ENCODE assay signal across 9 mouse cellular contexts in genomic region chr6:24955131-24955945, GRCm38 (mm10). TPM values are rescaled to one million over a fixed set of nuclear protein-coding genes. Genes with fewer than 3 reads are reported as not detected.
DNase-seq lines count a peak whose midpoint lies in the region; ATAC-seq lines count a peak whose summit lies in the region.
"Had no signal": no experiment of that assay in that cellular context is flagged by ENCODE, and none has a peak within 500 bp of the region (broad histone marks: within the 10 kb centered on the region; RNA-seq: fewer than 3 reads in every experiment).

No protein-coding gene starts in this region.

- peak overlapping the region; percentile 98 for H3K4me2 ChIP-seq in lung, embryonic 15.5 days
- peak overlapping the region; percentile 98 for H3K4me2 ChIP-seq in limb, embryonic 11.5 days (ENCODE audit: low read depth, severe bottlenecking)
- H3K4me2 ChIP-seq in neural tube, embryonic 15.5 days, result peak overlapping the region; percentile 79

- no peak for DNase-seq in lung, adult 18-20 months
- DNase-seq in cerebellum, postnatal 25 days, result peak; percentile 77 to 84
- peak; percentile 68 to 69 for DNase-seq in frontal cortex, postnatal 36 days (ENCODE audit: low spot score in 2 of 2)
- peak; percentile 62 for DNase-seq in kidney, adult 18-20 months
- DNase-seq in limb, embryonic 11.5 days (ENCODE audit: low spot score), result peak; percentile 75

- peaks cover 29% of the 10 kb centered on the region for H3K27me3 ChIP-seq in lung, embryonic 15.5 days
- no peaks in the 10 kb centered on the region for H3K27me3 ChIP-seq in limb, embryonic 11.5 days (ENCODE audit: control insufficient read depth, insufficient read depth, low read length)
- peaks cover 4% of the 10 kb centered on the region; the same call in 1 of the 2 replicates for H3K27me3 ChIP-seq in neural tube, embryonic 15.5 days (replicated peaks)
- H3K27me3 ChIP-seq: CH12.LX had no signal

- WGBS in lung, embryonic 15.5 days, result 1% methylated on average over 91 of the region's 91 CpGs
- under 1% methylated on average over 88 of the region's 91 CpGs for WGBS in limb, embryonic 11.5 days
- WGBS in neural tube, embryonic 15.5 days, result under 1% methylated on average over 90 of the region's 91 CpGs

- H3K4me1 ChIP-seq in lung, embryonic 15.5 days, result peaks cover 13% of the 10 kb centered on the region; the same call in 1 of the 2 replicates
- H3K4me1 ChIP-seq in limb, embryonic 11.5 days (ENCODE audit: control insufficient read depth, insufficient read depth, low read length), result no peaks in the 10 kb centered on the region
- peaks cover 6% of the 10 kb centered on the region; the same call in 1 of the 2 replicates for H3K4me1 ChIP-seq in neural tube, embryonic 15.5 days

- peak overlapping the region; percentile 27 for H3K9ac ChIP-seq in lung, embryonic 15.5 days
- peak overlapping the region; percentile 63 for H3K9ac ChIP-seq in limb, embryonic 11.5 days (ENCODE audit: low read length)
- peak overlapping the region; percentile 89 for H3K9ac ChIP-seq in neural tube, embryonic 15.5 days (replicated peaks)

- no peak overlapping the region for H3K27ac ChIP-seq in lung, embryonic 15.5 days
- no peak overlapping the region for H3K27ac ChIP-seq in limb, embryonic 11.5 days (replicated peaks; ENCODE audit: low read depth, low read length)
- H3K27ac ChIP-seq in neural tube, embryonic 15.5 days (replicated peaks), result peak overlapping the region; percentile 89

- H3K4me3 ChIP-seq in lung, embryonic 15.5 days, result peak overlapping the region; percentile 49
- H3K4me3 ChIP-seq in limb, embryonic 11.5 days (ENCODE audit: low read depth, low read length), result peak overlapping the region; percentile 55
- H3K4me3 ChIP-seq in neural tube, embryonic 15.5 days (replicated peaks), result peak overlapping the region; percentile 68

- peak; percentile 72 for ATAC-seq in lung, embryonic 15.5 days (ENCODE audit: borderline replicate concordance, extremely low read depth, low FRiP score, low TSS enrichment)
- peak; percentile 77 for ATAC-seq in limb, embryonic 11.5 days (ENCODE audit: insufficient number of reproducible peaks, low FRiP score, low TSS enrichment, low read depth)
- peak; percentile 88 for ATAC-seq in neural tube, embryonic 15.5 days (ENCODE audit: low FRiP score)
- no peak for ATAC-seq in CD4-positive, CD25-positive, alpha-beta regulatory T cell, adult 4 months

- no peaks in the 10 kb centered on the region for H3K36me3 ChIP-seq in lung, embryonic 15.5 days
- no peaks in the 10 kb centered on the region for H3K36me3 ChIP-seq in limb, embryonic 11.5 days (ENCODE audit: control insufficient read depth, insufficient read depth, low read length)
- H3K36me3 ChIP-seq in neural tube, embryonic 15.5 days, result no peaks in the 10 kb centered on the region

- H3K9me3 ChIP-seq in lung, embryonic 15.5 days, result no peaks in the 10 kb centered on the region
- no peaks in the 10 kb centered on the region for H3K9me3 ChIP-seq in limb, embryonic 11.5 days (ENCODE audit: control insufficient read depth, low read length)
- H3K9me3 ChIP-seq in neural tube, embryonic 15.5 days (replicated peaks), result no peaks in the 10 kb centered on the region

RNA-seq across cellular contexts. Expression of gene Tmem229a, which starts 0.8 kb away (rescaled TPM):
- 0.12 and 0.23 TPM in 2 replicates for polyA plus RNA-seq in lung, embryonic 15.5 days (2015; fragmentation: Nextera tagmentation; extraction: Ambion mirVana)
- 0.61 and 0.73 TPM in 2 replicates for polyA plus RNA-seq in limb, embryonic 11.5 days (2014; fragmentation: Nextera tagmentation; extraction: Ambion mirVana)
- polyA plus RNA-seq in neural tube, embryonic 15.5 days (2015; fragmentation: Nextera tagmentation; extraction: Ambion mirVana), result 4.4 and 4.7 TPM in 2 replicates
- not detected for polyA plus RNA-seq in CD4-positive, CD25-positive, alpha-beta regulatory T cell, adult 4 months (2017; shearing (Covaris generic))

Comparison
In these comparisons a context has a peak if more than half of its experiments do, and no peak if none do; other contexts are left out.
1. H3K9ac ChIP-seq: peak in every context shown above with its lines; median percentile 89 in neural tube, embryonic 15.5 days; 63 in limb, embryonic 11.5 days; 27 in lung, embryonic 15.5 days.
2. DNase-seq: peak in cerebellum, postnatal 25 days (2 of 2), frontal cortex, postnatal 36 days (2 of 2), kidney, adult 18-20 months (single experiment) and limb, embryonic 11.5 days (single experiment); none in lung, adult 18-20 months (0 of 2).
3. Peak in every context shown above with its lines, with median percentiles within 50 percentile points of each other: H3K4me2 ChIP-seq and H3K4me3 ChIP-seq.